Mouse (Mus musculus) olfactory bulb, adult 2 months (tissue): ENCODE results near the gene Dusp22.

Source experiments
- CTCF ChIP-seq: fragments of 200-500 bp; IDR thresholded peaks from 2 replicates; pipeline ENCODE4 v1.5.1; 2012; ENCODE audit warnings: low read depth, mild to moderate bottlenecking, low read length, moderate library complexity; ENCODE audit not compliant: insufficient read depth
- POLR2A ChIP-seq: fragments of 200-500 bp; IDR thresholded peaks from 2 replicates; pipeline ENCODE4 v1.6.1; 2012; ENCODE audit warnings: mild to moderate bottlenecking, low read depth, low read length, moderate library complexity; ENCODE audit not compliant: insufficient read depth

DNA sequence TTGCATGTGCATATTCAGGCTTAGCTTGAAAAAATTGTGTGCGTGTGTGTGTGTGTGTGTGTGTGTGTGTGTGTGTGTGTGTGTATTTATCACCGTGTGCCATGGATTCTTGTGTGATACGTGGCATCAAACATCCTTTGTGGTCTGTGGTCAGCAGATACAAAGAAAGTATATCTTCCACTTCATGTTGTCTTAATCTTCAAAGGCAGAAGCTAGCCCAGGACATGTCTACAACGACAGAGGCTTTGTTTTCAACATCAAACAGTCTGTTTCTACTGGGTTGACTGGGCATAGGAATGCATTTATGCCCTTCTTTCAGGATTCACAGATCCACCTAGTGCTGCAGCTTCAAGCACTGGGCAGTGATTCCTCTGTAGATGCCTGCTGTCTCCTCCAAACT, 22.1 kb downstream of the Dusp22 start:
- no peak for TF ChIP-seq POLR2A
- TF ChIP-seq CTCF: no peak
